Mouse (Mus musculus) neural tube, embryonic 14.5 days (tissue): ENCODE measurements around the gene Ctcfl. TPM values are rescaled to one million over a fixed set of nuclear protein-coding genes. Genes with fewer than 3 reads are reported as not detected.

Experiments used
- ATAC-seq: fragments of 200-750 bp; cut with Nextera tagmentation; 2 replicates; pipeline ENCODE4 v1.8.0; 2017; ENCODE audit warnings: low read depth, mild to moderate bottlenecking, moderate TSS enrichment, moderate library complexity
- H3K27ac ChIP-seq: fragments of 300-500 bp; sonication (generic); 2 replicates; pipeline ENCODE4 v1.5.1; 2014; ENCODE audit warnings: low read depth, mild to moderate bottlenecking, control low read depth, low read length, moderate library complexity, mixed read lengths
- H3K27me3 ChIP-seq: fragments of 300-500 bp; sonication (generic); 2 replicates; pipeline ENCODE4 v1.6.1; 2014; ENCODE audit warnings: low read length; ENCODE audit not compliant: control insufficient read depth, insufficient read depth
- H3K36me3 ChIP-seq: fragments of 300-500 bp; sonication (generic); 2 replicates; pipeline ENCODE4 v1.6.1; 2014; ENCODE audit warnings: low read length, mixed read lengths; ENCODE audit not compliant: control insufficient read depth, insufficient read depth
- H3K4me1 ChIP-seq: fragments of 300-500 bp; sonication (generic); 2 replicates; pipeline ENCODE4 v1.6.1; 2014; ENCODE audit warnings: low read length; ENCODE audit not compliant: control insufficient read depth, insufficient read depth
- H3K4me2 ChIP-seq: fragments of 300-500 bp; sonication (generic); 2 replicates; pipeline ENCODE4 v1.6.1; 2014; ENCODE audit warnings: mild to moderate bottlenecking, low read depth, low read length, control low read depth
- H3K4me3 ChIP-seq: fragments of 300-500 bp; sonication (generic); 2 replicates; pipeline ENCODE4 v1.5.1; 2014; ENCODE audit warnings: low read depth, low read length, control low read depth, mixed read lengths
- H3K9ac ChIP-seq: fragments of 300-500 bp; sonication (generic); replicated peaks from 2 replicates; pipeline ENCODE4 v1.6.1; 2014; ENCODE audit warnings: low read depth, mild to moderate bottlenecking, control low read depth, low read length, mixed read lengths
- H3K9me3 ChIP-seq: fragments of 300-500 bp; sonication (generic); 2 replicates; pipeline ENCODE4 v1.6.1; 2016; ENCODE audit warnings: low read length; ENCODE audit not compliant: control insufficient read depth
- WGBS: fragments of 180-500 bp; shearing (Covaris S2); extraction: QIAGEN DNeasy Blood & Tissue Kit; methylation state at CpG from one replicate; pipeline ENCODE4 v1.1.7; 2014; 5-methylcytosine and 5-hydroxymethylcytosine counted together
- polyA plus RNA-seq: library from polyadenylated mRNA; unstranded; fragments of >200 nt; fragmentation: Nextera tagmentation; extraction: Ambion mirVana; gene quantifications from 2 replicates; pipeline ENCODE4 v1.2.1, GENCODE M21; 2014

The Ctcfl gene
- polyA plus RNA-seq, 1 experiment from 2014 or later = 0.08 TPM

- Histone ChIP-seq H3K27me3 (no peaks in the 10 kb centered on the region), H3K9me3 (no peaks in the 10 kb centered on the region), H3K9ac (no peak overlapping the region), H3K27ac (no peak overlapping the region), H3K36me3 (no peaks in the 10 kb centered on the region), H3K4me2 (no peak overlapping the region), H3K4me1 (no peaks in the 10 kb centered on the region), H3K4me3 (no peak overlapping the region)
- 84% methylated on average over 3 of the region's 3 CpGs for WGBS
- ATAC-seq = no peak
Measured at GRCm38 (mm10) chr2:173049231-173049630, 70.1 kb downstream of the Ctcfl start.

- Histone ChIP-seq H3K4me1 (no peaks in the 10 kb centered on the region), H3K27me3 (no peaks in the 10 kb centered on the region), H3K9me3 (no peaks in the 10 kb centered on the region), H3K9ac (no peak overlapping the region), H3K4me3 (no peak overlapping the region), H3K27ac (no peak overlapping the region), H3K36me3 (no peaks in the 10 kb centered on the region), H3K4me2 (no peak overlapping the region)
- WGBS = 64% methylated on average over 17 of the region's 17 CpGs
- ATAC-seq = no peak
Measured at GRCm38 (mm10) chr2:173048041-173048745, 71.1 kb downstream of the Ctcfl start.

GRCm38 (mm10) chr2:173047471-173047870 lies 71.9 kb downstream of the Ctcfl start:
- no peak for ATAC-seq
- H3K27me3 ChIP-seq = no peaks in the 10 kb centered on the region
- 65% methylated on average over 5 of the region's 5 CpGs for WGBS
- H3K4me1 ChIP-seq = no peaks in the 10 kb centered on the region
- no peak overlapping the region for H3K4me2 ChIP-seq
- H3K9ac ChIP-seq = no peak overlapping the region
- H3K36me3 ChIP-seq = no peaks in the 10 kb centered on the region
- no peak overlapping the region for H3K27ac ChIP-seq
- no peak overlapping the region for H3K4me3 ChIP-seq
- no peaks in the 10 kb centered on the region for H3K9me3 ChIP-seq

GRCm38 (mm10) chr2:173046582-173047297 lies 72.6 kb downstream of the Ctcfl start:
- Histone ChIP-seq H3K27ac (no peak overlapping the region), H3K4me3 (no peak overlapping the region), H3K27me3 (no peaks in the 10 kb centered on the region), H3K9ac (no peak overlapping the region), H3K4me2 (no peak overlapping the region), H3K9me3 (no peaks in the 10 kb centered on the region), H3K36me3 (no peaks in the 10 kb centered on the region), H3K4me1 (no peaks in the 10 kb centered on the region)
- ATAC-seq = no peak
- 75% methylated on average over 15 of the region's 15 CpGs for WGBS

- 81% methylated on average over 17 of the region's 18 CpGs for WGBS
- Histone ChIP-seq H3K4me3 (no peak overlapping the region), H3K36me3 (no peaks in the 10 kb centered on the region), H3K27me3 (no peaks in the 10 kb centered on the region), H3K9ac (no peak overlapping the region), H3K4me2 (no peak overlapping the region), H3K27ac (no peak overlapping the region), H3K9me3 (no peaks in the 10 kb centered on the region), H3K4me1 (no peaks in the 10 kb centered on the region)
- no peak for ATAC-seq
Measured at GRCm38 (mm10) chr2:173044198-173044970, 74.9 kb downstream of the Ctcfl start.

Other genes starting within 250 kb of the Ctcfl start
- 5.8 and 19.1 TPM in 2 replicates for gene Bmp7, start 179.2 kb downstream of the Ctcfl start, polyA plus RNA-seq
- 0.09 and 0.45 TPM in 2 replicates for gene Spo11, start 141.8 kb downstream of the Ctcfl start, polyA plus RNA-seq
- 108 and 118 TPM in 2 replicates for gene Rae1, start 119.4 kb downstream of the Ctcfl start, polyA plus RNA-seq
- 11.9 and 13.3 TPM in 2 replicates for gene Rbm38, start 99.0 kb downstream of the Ctcfl start, polyA plus RNA-seq
- 0.07 and 0.13 TPM in 2 replicates for gene Pck1, start 33.5 kb upstream of the Ctcfl start, polyA plus RNA-seq
- 0.12 TPM in 1 of 2 replicates, not detected in the other for gene Zbp1, start 99.4 kb upstream of the Ctcfl start, polyA plus RNA-seq
- 5.6 and 6.8 TPM in 2 replicates for gene Pmepa1, start 157.0 kb upstream of the Ctcfl start, polyA plus RNA-seq